Mouse (Mus musculus): ENCODE results near the gene Foxp1.

DNA sequence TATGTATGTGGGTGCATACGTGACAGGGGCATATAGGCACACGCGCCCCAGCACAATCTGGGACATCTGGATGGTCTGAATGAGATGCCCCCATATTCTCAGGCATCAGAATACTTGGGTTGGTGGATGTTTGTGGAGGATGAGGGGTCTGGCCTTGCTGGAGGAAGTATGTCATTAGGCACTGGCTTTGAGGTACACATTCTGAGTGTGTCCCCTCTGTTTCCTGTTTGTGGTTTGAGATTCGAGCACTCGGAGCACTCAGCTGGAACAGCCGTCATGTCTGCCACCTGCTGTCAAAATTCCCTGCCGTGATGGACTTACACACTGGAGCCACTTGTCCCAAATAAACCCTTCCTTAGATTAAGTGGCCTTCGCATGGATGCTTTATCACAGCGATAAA is 395.8 kb downstream of the Foxp1 start:
- TF ChIP-seq GATA1 (IDR thresholded peaks at IDR 0.05; ENCODE audit: borderline replicate concordance, low read length) = no peak
- TF ChIP-seq FLI1 (IDR thresholded peaks at IDR 0.05; ENCODE audit: low read length) = no peak
